Mouse (Mus musculus) stomach, embryonic 15.5 days (tissue): ENCODE data around the gene 2310007B03Rik. TPM values are rescaled to one million over a fixed set of nuclear protein-coding genes. Genes with fewer than 3 reads are reported as not detected.
"Not testable (repeated sequence)": the region's sequence is repeated elsewhere in the genome, so short reads cannot be mapped to it uniquely, and the experiment has no call there.

ENCODE experiments used
- ATAC-seq: fragments of 200-750 bp; cut with Nextera tagmentation; 2 replicates; pipeline ENCODE4 v1.8.0; 2017; ENCODE audit warnings: low read depth, moderate number of reproducible peaks, moderate TSS enrichment; ENCODE audit not compliant: insufficient read depth, low FRiP score
- H3K27ac ChIP-seq: fragments of 300-500 bp; sonication (generic); 2 replicates; pipeline ENCODE4 v1.5.1; 2015; ENCODE audit warnings: mild to moderate bottlenecking, inconsistent platforms
- H3K27me3 ChIP-seq: fragments of 300-500 bp; sonication (generic); replicated peaks from 2 replicates; pipeline ENCODE4 v1.6.1; 2015; ENCODE audit warnings: inconsistent platforms
- H3K36me3 ChIP-seq: fragments of 300-500 bp; sonication (generic); 2 replicates; pipeline ENCODE4 v1.6.1; 2015; ENCODE audit warnings: inconsistent platforms
- H3K4me1 ChIP-seq: fragments of 300-500 bp; sonication (generic); 2 replicates; pipeline ENCODE4 v1.6.1; 2015; ENCODE audit warnings: inconsistent platforms
- H3K4me2 ChIP-seq: fragments of 300-500 bp; sonication (generic); 2 replicates; pipeline ENCODE4 v1.6.1; 2015; ENCODE audit warnings: mild to moderate bottlenecking, inconsistent platforms
- H3K4me3 ChIP-seq: fragments of 300-500 bp; sonication (generic); replicated peaks from 2 replicates; pipeline ENCODE4 v1.5.1; 2015; ENCODE audit warnings: inconsistent platforms
- H3K9ac ChIP-seq: fragments of 300-500 bp; sonication (generic); 2 replicates; pipeline ENCODE4 v1.6.1; 2015; ENCODE audit warnings: inconsistent platforms
- H3K9me3 ChIP-seq: fragments of 300-500 bp; sonication (generic); 2 replicates; pipeline ENCODE4 v1.6.1; 2016; ENCODE audit warnings: inconsistent platforms
- WGBS: fragments of 180-500 bp; shearing (Covaris S2); methylation state at CpG from one replicate; pipeline ENCODE4 v1.1.7; 2015; 5-methylcytosine and 5-hydroxymethylcytosine counted together
- polyA plus RNA-seq: library from polyadenylated mRNA; unstranded; fragments of >200 nt; fragmentation: Nextera tagmentation; extraction: Ambion mirVana; gene quantifications from 2 replicates; pipeline ENCODE4 v1.2.1, GENCODE M21; 2015

2310007B03Rik gene
- 4.6 and 8.2 TPM in 2 replicates for polyA plus RNA-seq

DNA sequence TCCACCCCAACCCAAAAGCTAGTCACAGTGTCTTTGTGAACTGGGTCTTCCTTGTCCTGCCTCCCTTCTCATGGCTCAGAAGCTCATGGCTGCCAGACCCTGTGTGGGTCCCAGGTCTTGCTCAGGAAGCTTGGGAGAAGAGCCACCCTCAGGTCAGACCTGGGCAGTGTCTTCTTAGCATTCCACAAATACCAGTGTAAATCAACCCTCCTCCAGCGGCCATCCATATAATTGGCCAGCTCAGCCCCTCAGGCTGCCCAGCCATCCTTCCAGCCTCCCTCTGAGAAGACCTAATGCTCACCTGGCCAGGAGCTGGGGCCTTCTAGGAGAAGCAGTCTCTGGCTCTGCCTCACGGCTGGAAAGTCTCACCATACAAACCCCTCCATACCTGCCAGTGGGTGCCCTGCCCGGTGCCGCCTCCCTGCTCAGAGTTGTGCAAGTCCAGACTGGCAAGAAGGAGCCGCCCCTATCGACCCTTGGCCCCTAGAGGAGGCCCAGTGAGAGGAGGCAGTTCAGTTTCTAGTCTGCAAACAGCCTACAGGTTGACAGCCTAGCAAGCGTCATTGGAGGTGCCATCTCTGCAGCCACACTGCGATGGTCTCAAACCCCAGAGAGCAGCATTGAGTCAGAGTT lies at the start of gene 2310007B03Rik:
2310007B03Rik (minus strand) TSS at position 448 of the 633 bp plus-strand sequence.
- Histone ChIP-seq H3K27me3 (no peaks in the 10 kb centered on the region), H3K36me3 (no peaks in the 10 kb centered on the region), H3K4me2 (peak within 1 kb of the TSS; percentile 19; the same call in 1 of the 2 replicates), H3K27ac (peak within 1 kb of the TSS; percentile 68), H3K4me3 (peak within 1 kb of the TSS; percentile 9; the same call in 1 of the 2 replicates), H3K9ac (no peak within 1 kb of the TSS), H3K9me3 (no peaks in the 10 kb centered on the region), H3K4me1 (0 out of 2 replicates have a peak, but pooled peaks cover 6% of the 10 kb centered on the region)
- 62% methylated on average over 8 of the region's 8 CpGs for WGBS
- peak; percentile 37; the same call in 1 of the 2 replicates for ATAC-seq

DNA sequence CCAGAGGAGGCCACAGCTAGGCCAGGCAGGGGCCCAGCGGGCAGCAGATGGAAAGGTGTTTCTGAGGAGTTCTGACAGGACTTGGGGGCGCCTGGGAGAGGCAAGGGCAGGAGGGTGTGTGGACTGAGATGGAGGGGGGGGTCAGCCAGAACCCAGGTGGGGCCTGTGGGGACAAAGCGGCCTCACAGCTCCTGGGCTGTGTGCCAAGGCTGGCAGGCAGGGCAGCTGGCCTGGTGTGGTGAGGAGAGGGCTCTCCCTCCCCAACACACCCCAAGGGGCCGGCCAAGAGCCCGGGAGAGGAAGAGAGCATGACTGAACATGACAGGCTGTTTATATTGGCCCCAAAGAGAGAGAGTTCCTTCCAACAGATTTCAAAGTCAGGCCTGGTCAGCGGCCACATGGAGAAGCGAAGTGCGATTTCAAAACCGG lies 49.5 kb upstream of the 2310007B03Rik start:
- Histone ChIP-seq H3K27me3 (no peaks in the 10 kb centered on the region), H3K4me2 (no peak overlapping the region), H3K4me3 (no peak overlapping the region), H3K36me3 (no peaks in the 10 kb centered on the region), H3K27ac (peak overlapping the region; percentile 86), H3K9me3 (no peaks in the 10 kb centered on the region), H3K9ac (no peak overlapping the region), H3K4me1 (peaks cover 36% of the 10 kb centered on the region)
- peak; percentile 80 for ATAC-seq
- WGBS = 12% methylated on average over 9 of the region's 9 CpGs

DNA sequence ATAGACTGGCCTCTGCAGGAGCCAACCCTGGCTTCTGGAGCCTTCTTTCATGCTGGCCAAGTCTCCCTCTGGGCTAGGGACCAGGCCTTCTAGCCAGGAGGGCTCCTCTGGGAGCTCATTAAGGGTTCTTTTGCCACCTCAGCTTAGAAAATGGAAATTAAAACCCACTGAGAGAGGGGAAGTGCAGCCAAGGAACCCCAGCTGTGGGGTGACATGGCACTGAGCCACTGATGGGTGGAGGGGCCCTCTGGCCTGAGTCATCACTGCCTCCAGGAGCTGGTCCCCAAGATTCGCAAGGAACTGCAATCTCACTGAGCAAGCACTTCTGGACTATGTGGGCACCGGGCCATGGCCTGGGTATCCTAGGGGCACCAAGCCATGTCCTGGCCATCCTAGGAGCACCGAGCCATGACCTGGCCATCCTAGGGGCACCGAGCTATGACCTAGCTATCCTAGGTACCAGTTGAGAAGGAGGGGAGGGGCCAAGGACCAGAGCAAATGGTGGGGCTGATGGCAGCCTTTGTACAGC lies 46.9 kb upstream of the 2310007B03Rik start:
- WGBS = 87% methylated on average over 4 of the region's 4 CpGs
- Histone ChIP-seq H3K27ac (no peak overlapping the region), H3K27me3 (no peaks in the 10 kb centered on the region), H3K4me2 (no peak overlapping the region), H3K9ac (no peak overlapping the region), H3K4me3 (no peak overlapping the region), H3K9me3 (no peaks in the 10 kb centered on the region), H3K4me1 (peaks cover 36% of the 10 kb centered on the region), H3K36me3 (no peaks in the 10 kb centered on the region)
- no peak for ATAC-seq

DNA sequence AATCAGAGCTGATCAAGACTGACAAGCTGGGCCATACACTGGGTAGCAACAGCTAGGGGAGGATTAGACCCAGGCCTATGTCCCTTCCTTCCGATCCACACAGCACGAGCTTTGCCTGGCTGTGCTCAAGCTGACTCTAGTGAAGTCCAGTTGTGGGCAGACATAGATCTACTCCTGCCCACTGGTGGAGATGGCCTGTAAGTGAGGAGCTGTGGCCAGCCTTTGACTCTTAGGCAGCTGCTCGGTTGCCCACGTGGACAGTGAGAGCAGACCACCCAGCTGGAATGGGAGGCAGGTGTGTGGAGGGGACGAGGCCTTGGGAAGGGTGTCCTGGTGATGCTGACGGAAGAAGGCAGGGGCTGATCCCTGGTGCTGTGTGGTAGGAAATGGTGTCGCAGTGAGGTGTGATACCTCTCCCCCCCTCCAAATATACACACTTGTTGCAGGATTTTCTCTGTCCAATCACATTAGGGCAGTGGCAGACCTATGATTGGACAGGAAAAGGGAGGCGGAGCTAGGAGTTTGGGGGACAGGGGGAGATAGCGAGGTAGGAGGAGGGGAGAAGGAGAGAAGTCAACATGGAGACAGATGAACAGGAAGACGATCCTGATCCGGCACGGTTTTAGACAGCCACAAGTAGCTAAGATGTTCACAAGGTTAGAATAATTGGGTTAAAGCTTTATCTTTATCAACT lies 45.7 kb upstream of the 2310007B03Rik start:
- Histone ChIP-seq H3K4me3 (no peak overlapping the region), H3K27me3 (no peaks in the 10 kb centered on the region), H3K4me2 (no peak overlapping the region), H3K9me3 (no peaks in the 10 kb centered on the region), H3K27ac (no peak overlapping the region), H3K36me3 (no peaks in the 10 kb centered on the region), H3K9ac (no peak overlapping the region), H3K4me1 (peaks cover 27% of the 10 kb centered on the region)
- no peak for ATAC-seq
- WGBS = 55% methylated on average over 12 of the region's 12 CpGs

DNA sequence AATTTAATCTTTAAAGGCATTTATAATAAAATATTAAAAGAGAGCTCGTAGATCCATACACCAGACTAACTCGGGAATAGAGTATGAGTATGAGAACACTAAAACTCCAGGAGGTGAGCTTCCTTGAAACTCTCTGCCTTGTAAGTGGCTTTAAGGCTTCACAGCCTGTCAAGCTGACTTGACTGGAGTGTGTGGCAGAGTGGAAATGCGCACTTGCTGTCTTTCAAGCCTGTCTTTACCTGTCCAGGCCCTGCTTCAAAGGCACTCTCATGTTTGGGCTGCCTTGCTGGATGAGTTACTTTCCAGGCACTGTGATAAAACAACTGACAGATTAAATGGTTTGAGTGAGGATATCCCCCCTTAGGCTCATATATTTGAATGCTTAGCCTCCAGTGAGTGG lies 37.2 kb upstream of the 2310007B03Rik start:
- Histone ChIP-seq H3K36me3 (no peaks in the 10 kb centered on the region), H3K4me2 (no peak overlapping the region), H3K4me1 (no peaks in the 10 kb centered on the region), H3K4me3 (no peak overlapping the region), H3K27ac (no peak overlapping the region), H3K9ac (no peak overlapping the region), H3K27me3 (no peaks in the 10 kb centered on the region), H3K9me3 (no peaks in the 10 kb centered on the region)
- ATAC-seq = no peak
- 83% methylated on average over 3 of the region's 3 CpGs for WGBS

DNA sequence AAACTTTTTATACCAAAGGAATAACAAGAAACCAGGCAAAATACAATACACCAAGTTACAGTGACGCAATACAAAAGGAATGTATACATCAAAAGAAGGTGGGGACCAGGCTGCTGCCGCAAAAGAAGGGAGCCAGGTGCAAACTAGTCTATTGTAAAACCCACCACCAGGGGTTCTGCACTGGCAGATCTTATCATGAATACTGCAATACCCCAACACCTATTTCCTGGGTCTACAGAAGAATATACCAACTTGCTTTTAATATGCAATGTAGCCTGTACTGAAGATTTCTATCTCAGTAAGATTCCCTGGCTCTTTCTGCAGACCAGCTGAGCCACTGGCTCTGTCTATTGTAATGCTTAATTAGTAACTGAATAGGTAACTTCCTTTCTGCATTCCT lies 36.7 kb upstream of the 2310007B03Rik start:
- WGBS = 67% methylated on average over 2 of the region's 2 CpGs
- H3K4me1 ChIP-seq, H3K36me3 ChIP-seq: not testable (repeated sequence)

DNA sequence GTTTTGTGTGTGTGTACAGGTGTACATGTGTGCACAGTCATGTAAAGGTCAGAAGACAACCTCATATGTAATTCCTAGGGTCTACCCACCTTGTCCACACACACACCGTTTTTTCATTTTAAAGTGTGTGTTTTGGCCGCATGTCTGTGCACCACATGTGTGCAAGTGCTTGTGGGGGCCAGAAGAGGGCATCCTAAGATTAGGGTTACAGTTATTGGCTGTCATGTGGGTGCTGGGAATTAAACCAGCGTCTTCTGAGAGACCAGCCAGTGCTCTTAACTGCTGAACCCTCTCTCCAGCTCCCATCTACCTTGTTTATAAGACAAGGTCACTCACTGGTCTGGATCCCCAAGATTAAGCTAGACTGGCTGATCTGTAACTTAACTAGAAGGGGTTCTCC lies 34.2 kb upstream of the 2310007B03Rik start:
- H3K4me2 ChIP-seq = no peak overlapping the region
- H3K27ac ChIP-seq = no peak overlapping the region
- ATAC-seq = no peak
- H3K4me3 ChIP-seq = no peak overlapping the region
- no peaks in the 10 kb centered on the region for H3K36me3 ChIP-seq
- 84% methylated on average over 3 of the region's 3 CpGs for WGBS
- no peak overlapping the region for H3K9ac ChIP-seq
- H3K9me3 ChIP-seq = no peaks in the 10 kb centered on the region
- H3K27me3 ChIP-seq = no peaks in the 10 kb centered on the region
- no peaks in the 10 kb centered on the region for H3K4me1 ChIP-seq

More for the DNA sequence above, 36.7 kb upstream of the 2310007B03Rik start:
- not testable (repeated sequence) for H3K27ac ChIP-seq, H3K9me3 ChIP-seq, ATAC-seq, H3K9ac ChIP-seq, H3K4me2 ChIP-seq, H3K27me3 ChIP-seq, H3K4me3 ChIP-seq

DNA sequence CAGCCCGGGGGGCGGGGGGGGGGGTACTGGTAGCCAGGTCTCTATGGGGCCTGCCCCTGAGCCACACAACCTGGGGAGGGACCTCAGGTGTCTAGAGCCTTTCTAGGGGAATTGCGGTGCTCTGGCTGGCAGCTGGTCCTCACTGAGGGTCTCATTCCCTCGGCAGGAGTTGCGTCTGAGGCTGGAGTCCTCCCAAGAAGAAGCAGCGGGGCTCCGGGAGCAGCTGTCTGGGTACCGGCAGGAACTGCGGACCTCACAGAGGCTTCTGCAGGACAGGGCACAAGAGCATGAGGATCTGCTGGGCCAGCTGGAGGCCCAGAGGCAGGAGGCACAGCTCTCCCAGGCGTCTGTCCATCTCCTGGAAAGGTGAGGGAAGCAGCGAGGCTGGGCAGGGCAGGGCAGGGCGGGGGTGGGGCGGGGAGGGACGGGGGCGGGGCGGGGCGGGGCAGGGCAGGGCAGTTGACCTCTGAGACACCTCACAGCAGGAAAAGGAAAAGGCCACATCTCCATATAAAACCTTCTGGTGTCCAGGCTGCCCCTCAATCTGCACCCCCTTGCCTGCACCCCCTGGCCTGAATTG lies 30.1 kb upstream of the 2310007B03Rik start:
- Histone ChIP-seq H3K4me2 (no peak overlapping the region), H3K36me3 (no peaks in the 10 kb centered on the region), H3K27me3 (0 out of 2 replicates have a peak, but pooled peaks cover 3% of the 10 kb centered on the region), H3K4me3 (no peak overlapping the region), H3K9ac (no peak overlapping the region), H3K27ac (no peak overlapping the region), H3K9me3 (no peaks in the 10 kb centered on the region), H3K4me1 (no peaks in the 10 kb centered on the region)
- WGBS = 13% methylated on average over 11 of the region's 17 CpGs
- no peak for ATAC-seq

DNA sequence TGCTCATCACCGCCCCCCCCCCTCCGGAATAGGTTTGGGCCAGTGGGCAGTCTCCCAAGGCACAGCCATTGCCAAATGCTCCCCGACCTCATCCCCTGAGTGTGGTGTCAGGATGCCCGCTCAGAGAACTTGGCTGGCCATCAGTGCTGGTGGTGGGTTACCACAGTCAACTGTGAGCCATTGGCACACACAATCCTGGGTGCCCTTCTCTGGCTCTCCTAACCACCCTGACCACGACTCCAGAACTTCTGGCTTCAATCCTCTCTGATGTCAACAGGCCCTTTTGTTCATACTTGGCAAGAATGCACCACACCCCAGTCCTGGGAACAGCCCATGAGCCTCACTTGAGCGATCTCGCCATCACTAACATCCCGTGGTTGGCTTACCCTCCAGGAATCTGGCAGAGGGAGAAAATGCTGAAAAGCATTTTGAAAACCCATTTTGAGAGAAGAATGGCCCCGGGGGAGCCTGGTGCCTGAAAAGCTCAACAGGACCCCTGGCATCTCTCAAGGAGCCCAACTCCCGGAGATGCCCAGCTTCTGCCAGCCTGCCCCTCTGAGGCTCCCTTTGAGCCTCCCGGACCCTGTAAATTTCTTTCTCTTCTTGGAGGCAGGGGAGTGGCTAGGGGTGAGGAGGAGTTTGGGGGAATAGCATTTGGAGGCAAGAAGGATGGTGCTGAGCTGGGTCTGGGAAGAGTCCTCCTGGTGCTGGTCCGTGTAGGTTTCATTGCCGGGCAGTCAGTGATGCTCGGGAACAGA lies 23.5 kb upstream of the 2310007B03Rik start:
- no peaks in the 10 kb centered on the region for H3K9me3 ChIP-seq
- 0 out of 2 replicates have a peak, but pooled peaks cover 3% of the 10 kb centered on the region for H3K27me3 ChIP-seq
- no peak for ATAC-seq
- no peak overlapping the region for H3K4me2 ChIP-seq
- H3K9ac ChIP-seq = no peak overlapping the region
- peaks cover 3% of the 10 kb centered on the region; the same call in 1 of the 2 replicates for H3K4me1 ChIP-seq
- H3K36me3 ChIP-seq = no peaks in the 10 kb centered on the region
- no peak overlapping the region for H3K27ac ChIP-seq
- WGBS = 78% methylated on average over 14 of the region's 14 CpGs
- H3K4me3 ChIP-seq = no peak overlapping the region

DNA sequence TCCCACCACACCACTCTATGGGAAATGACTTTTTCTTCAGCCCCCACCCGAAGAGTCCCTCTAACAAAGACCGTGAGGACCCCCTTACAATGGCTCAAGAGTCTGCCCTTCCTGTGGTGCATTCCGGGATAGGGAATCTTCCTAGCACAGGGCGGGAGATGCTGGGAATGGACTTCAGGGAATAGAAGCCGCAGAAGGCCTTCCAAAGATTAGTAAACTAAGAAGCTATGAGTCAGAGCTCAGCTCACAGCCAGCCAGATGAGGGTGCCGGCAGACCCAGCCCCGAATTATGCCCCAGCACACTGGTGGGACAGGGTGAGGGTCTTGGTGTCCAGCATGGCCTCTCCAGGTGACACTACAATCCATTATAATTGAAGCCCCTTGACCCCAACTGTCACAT lies 21.5 kb upstream of the 2310007B03Rik start:
- 83% methylated on average over 7 of the region's 7 CpGs for WGBS
- Histone ChIP-seq H3K27me3 (no peaks in the 10 kb centered on the region), H3K4me3 (no peak overlapping the region), H3K36me3 (no peaks in the 10 kb centered on the region), H3K4me1 (peaks cover 6% of the 10 kb centered on the region), H3K4me2 (no peak overlapping the region), H3K9me3 (no peaks in the 10 kb centered on the region), H3K9ac (no peak overlapping the region), H3K27ac (no peak overlapping the region)
- ATAC-seq = no peak

DNA sequence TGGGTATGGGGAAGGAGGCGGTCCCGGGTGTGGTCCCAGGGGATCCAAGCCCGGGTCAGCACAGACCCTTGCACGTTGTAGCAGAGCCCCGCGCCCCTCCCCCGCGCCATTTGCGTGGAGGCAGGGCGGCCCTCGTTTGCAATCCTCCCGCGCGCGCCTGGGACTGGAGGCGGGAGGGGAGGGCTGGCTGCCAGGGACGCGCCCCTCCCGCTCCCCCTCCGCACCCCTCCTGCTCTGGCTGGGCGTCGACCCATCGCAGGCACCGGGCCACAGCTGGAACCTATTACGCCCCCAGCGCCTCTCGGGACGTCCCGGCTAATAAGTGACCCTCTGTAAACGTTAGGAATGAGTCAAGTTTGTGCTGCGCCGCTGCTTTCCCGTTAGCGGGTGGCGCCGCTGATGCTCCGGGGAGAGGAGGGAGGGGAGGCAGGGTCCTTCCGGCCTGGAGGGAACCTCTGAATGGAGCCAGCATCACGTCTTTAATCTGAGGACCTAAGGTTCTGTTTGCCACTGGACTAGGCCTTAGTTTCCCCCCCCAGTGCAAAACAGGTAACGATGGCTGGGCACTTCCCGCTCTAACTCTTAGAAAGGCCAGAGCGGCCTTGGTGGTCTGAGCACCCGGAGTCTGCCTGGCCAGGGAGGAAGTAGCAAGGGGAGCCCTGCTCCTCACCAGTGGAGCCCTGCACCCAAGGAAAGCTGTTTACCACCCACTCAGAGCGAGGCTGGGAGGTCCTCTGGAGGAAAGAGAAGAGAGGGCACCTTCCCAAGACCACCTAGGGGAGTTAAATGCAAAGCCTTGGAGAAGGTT lies 16.0 kb upstream of the 2310007B03Rik start:
- Histone ChIP-seq H3K9ac (peak overlapping the region; percentile 19; the same call in 1 of the 2 replicates), H3K27me3 (no peaks in the 10 kb centered on the region), H3K36me3 (no peaks in the 10 kb centered on the region), H3K4me3 (peak overlapping the region; percentile 33), H3K4me2 (peak overlapping the region; percentile 67), H3K27ac (peak overlapping the region; percentile 77), H3K9me3 (no peaks in the 10 kb centered on the region), H3K4me1 (peaks cover 18% of the 10 kb centered on the region)
- ATAC-seq = peak; percentile 69
- 4% methylated on average over 35 of the region's 44 CpGs for WGBS
